Mouse (Mus musculus) macrophage (primary cell): ENCODE measurements around the gene Mustn1. TPM values are rescaled to one million over a fixed set of nuclear protein-coding genes. Genes with fewer than 3 reads are reported as not detected.
A peak's percentile ranks its signal among the peaks of the same experiment; 100 is the strongest.

Source experiments
- H3K27ac ChIP-seq: fragments of 350-480 bp; formaldehyde crosslinking; 2 replicates; pipeline ENCODE4 v1.9.0; 2021
- H3K36me3 ChIP-seq: fragments of 350-480 bp; formaldehyde crosslinking; 2 replicates; pipeline ENCODE4 v1.9.0; 2021; ENCODE audit errors: inconsistent target
- H3K4me3 ChIP-seq: fragments of 350-480 bp; formaldehyde crosslinking; 2 replicates; pipeline ENCODE4 v1.9.0; 2021; ENCODE audit errors: inconsistent target
- H3K79me2 ChIP-seq: fragments of 350-480 bp; formaldehyde crosslinking; 2 replicates; pipeline ENCODE4 v1.9.0; 2021; ENCODE audit errors: inconsistent target
- WGBS: methylation state at CpG from one replicate; pipeline ENCODE4 v1.1.7; 2026; ENCODE audit warnings: inconsistent platforms; ENCODE audit not compliant: missing documents; 5-methylcytosine and 5-hydroxymethylcytosine counted together
- polyA plus RNA-seq: library from polyadenylated mRNA; stranded (reverse); fragments of 250-400 nt; gene quantifications from 3 replicates; pipeline ENCODE4 v1.2.4, GENCODE M21; 2018; ENCODE audit warnings: inconsistent platforms

The Mustn1 gene
- polyA plus RNA-seq, 1 experiment from 2014 or later = not detected

DNA sequence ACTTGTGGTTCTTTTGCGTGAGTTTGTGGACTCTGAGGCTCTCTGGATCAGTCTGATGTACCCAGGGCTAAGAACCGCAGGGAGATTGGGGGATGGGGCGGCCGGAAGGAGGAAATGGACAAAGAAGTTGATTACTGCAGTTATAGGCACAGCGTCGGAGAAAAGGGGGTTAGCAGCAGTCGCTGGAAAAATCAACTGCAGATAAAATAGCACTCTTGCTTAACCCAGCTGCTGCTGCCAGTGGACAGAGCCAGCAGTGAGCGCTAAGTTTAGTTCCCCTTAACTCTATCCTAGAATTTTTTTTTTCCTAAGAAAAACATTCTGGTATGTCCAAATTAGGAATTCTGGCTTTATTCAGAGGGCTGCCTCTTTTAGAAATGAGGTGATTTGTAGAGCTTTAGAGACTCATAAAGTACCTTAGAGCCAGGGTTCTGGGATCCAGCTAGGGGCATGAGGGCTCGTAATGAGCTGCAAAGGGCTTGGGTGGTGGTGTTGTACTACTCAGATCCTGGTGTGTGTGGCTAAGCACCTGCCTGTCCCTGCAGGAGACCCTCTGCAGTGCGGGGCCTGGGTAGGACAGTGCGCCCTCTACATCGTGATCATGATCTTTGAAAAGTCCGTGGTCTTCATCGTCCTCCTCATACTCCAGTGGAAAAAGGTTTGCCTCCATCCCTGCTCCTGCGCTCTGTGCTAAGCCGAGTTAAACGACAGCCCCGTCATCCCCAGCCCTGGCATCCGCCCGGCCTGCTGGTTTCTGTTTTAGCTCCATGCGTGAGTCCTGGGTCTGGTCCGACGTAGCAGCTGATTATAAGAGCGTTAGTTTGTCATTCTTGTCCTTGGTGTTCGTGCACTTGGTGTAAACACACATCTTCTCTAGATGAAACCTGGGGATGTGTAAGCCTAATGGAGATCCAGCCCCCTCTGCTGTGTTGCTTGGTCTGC lies 8.5 kb upstream of the Mustn1 start:
- Histone ChIP-seq H3K4me3 (no peak overlapping the region), H3K79me2 (no peaks in the 10 kb centered on the region), H3K27ac (no peak overlapping the region), H3K36me3 (no peaks in the 10 kb centered on the region; the same call in 1 of the 2 replicates)
- 77% methylated on average over 24 of the region's 25 CpGs for WGBS

DNA sequence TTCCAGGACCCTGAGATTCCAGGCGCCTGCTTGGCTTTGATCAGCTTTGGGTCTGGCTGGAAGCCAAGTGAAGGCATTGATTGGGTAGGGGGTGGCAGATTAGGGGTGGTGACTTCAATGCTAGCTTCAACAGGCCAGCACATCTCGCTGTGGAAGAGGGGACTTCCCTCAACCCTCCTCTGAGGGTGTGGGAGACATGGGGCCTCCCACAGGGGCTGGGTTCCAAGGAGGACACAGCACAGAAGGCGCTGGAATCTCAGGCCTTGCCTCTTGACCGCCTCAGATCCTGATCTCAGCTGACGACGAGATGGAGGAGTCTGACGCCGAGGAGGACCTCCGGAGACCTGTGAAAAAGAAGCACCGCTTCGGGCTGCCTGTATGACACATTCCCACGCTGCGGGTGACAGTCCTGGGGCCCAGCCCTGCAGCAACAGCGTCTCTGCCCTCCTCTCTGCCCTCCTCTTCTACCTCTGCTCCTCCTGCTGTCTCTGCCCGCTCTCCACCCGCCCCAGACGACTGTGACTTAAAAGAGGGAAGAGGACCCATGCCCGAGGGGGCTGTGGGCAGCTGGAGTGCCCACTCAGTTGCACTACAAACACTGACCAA lies 4.8 kb upstream of the Mustn1 start:
- H3K27ac ChIP-seq = no peak overlapping the region
- no peak overlapping the region for H3K4me3 ChIP-seq
- 93% methylated on average over 13 of the region's 18 CpGs for WGBS
- H3K79me2 ChIP-seq = no peaks in the 10 kb centered on the region
- H3K36me3 ChIP-seq = no peaks in the 10 kb centered on the region; the same call in 1 of the 2 replicates

- no peak overlapping the region for H3K4me3 ChIP-seq
- WGBS = 77% methylated on average over 12 of the region's 12 CpGs
- no peaks in the 10 kb centered on the region for H3K79me2 ChIP-seq
- H3K27ac ChIP-seq = 0 out of 2 replicates have a peak overlapping the region, but pooled peaks have one; percentile 5
- no peaks in the 10 kb centered on the region; the same call in 1 of the 2 replicates for H3K36me3 ChIP-seq
Measured at GRCm38 (mm10) chr14:30875130-30875865, 3.7 kb upstream of the Mustn1 start.

DNA sequence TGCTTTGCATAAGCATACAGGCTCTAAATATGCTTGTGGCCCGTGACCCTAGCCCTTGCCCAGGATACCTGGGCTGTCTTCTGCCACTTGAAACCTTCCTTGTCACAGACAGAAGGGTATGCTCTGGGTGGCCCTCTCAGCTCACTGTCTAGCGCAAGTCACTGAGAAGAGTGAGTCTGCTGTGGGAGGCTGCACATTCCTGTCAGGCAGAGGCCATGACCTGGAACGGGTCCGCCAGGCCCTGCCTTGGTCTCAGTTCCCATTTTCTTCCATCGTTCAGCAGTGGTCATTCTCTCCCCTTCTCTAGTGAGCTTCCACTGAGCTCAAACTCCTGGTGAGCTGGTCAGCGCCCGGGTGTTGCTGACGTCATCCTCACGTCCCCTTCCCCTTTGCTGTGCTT lies 3.0 kb upstream of the Mustn1 start:
- no peak overlapping the region for H3K4me3 ChIP-seq
- H3K79me2 ChIP-seq = no peaks in the 10 kb centered on the region
- 0 out of 2 replicates have a peak overlapping the region, but pooled peaks have one; percentile 5 for H3K27ac ChIP-seq
- H3K36me3 ChIP-seq = no peaks in the 10 kb centered on the region; the same call in 1 of the 2 replicates
- WGBS = 49% methylated on average over 9 of the region's 9 CpGs

DNA sequence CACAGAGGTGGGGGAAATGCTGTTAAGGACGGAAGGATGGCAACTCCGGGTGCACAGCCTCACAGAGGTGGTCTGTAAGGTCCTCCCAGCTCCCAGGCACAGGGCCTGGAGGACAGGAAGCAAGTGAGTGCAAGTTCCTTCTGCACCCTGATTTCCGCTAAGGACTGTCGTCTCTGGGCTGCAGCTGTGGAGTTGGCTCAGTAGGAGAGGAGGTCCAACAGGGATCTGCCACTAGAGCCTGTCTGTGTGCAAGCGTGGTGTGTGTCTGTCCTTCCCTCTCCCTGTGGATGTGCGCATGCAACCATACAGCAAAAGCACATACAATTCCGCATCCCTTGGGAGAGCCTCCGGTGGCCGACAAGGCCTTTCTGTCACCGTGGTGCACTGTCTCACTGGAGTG lies 2.5 kb upstream of the Mustn1 start:
- WGBS = 76% methylated on average over 10 of the region's 10 CpGs
- Histone ChIP-seq H3K36me3 (no peaks in the 10 kb centered on the region; the same call in 1 of the 2 replicates), H3K79me2 (no peaks in the 10 kb centered on the region), H3K4me3 (no peak overlapping the region), H3K27ac (no peak overlapping the region)

DNA sequence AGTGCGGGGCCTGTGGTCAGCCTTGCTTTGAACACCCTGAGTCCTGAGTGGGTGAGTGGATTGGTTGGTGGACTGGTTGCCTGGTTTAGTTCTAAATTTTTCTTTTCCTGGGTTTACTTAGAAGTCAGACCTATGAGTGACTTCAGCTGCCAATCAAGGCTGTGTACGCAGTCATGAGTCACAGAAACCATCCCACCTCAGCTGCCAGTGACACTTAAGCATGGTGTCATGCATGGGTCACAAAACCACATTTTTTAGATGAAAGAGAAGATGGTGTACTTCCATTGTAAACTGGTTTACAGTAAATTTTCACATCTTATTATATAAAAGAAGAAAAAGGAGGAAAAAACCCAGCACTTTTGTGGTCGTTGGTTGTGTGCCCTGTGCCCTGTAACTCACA lies 1.2 kb upstream of the Mustn1 start:
- Histone ChIP-seq H3K27ac (no peak overlapping the region), H3K79me2 (no peaks in the 10 kb centered on the region), H3K36me3 (no peaks in the 10 kb centered on the region; the same call in 1 of the 2 replicates), H3K4me3 (no peak overlapping the region)
- WGBS = 91% methylated on average over 3 of the region's 3 CpGs

GRCm38 (mm10) chr14:30879794-30880193 lies 794 bp downstream of the Mustn1 start:
- Histone ChIP-seq H3K79me2 (no peaks in the 10 kb centered on the region), H3K27ac (no peak overlapping the region), H3K36me3 (no peaks in the 10 kb centered on the region), H3K4me3 (no peak overlapping the region)
- WGBS = 94% methylated on average over 9 of the region's 9 CpGs

- WGBS = 93% methylated on average over 8 of the region's 8 CpGs
Measured at GRCm38 (mm10) chr14:30880251-30880650, 1.3 kb downstream of the Mustn1 start.

GRCm38 (mm10) chr14:30880811-30881717 lies 2.1 kb downstream of the Mustn1 start:
- WGBS = 77% methylated on average over 17 of the region's 17 CpGs
- Histone ChIP-seq H3K79me2 (no peaks in the 10 kb centered on the region), H3K4me3 (no peak overlapping the region), H3K36me3 (no peaks in the 10 kb centered on the region), H3K27ac (no peak overlapping the region)

More at GRCm38 (mm10) chr14:30880251-30880650, 1.3 kb downstream of the Mustn1 start:
- Histone ChIP-seq H3K4me3 (no peak overlapping the region), H3K36me3 (no peaks in the 10 kb centered on the region), H3K79me2 (no peaks in the 10 kb centered on the region), H3K27ac (no peak overlapping the region)

DNA sequence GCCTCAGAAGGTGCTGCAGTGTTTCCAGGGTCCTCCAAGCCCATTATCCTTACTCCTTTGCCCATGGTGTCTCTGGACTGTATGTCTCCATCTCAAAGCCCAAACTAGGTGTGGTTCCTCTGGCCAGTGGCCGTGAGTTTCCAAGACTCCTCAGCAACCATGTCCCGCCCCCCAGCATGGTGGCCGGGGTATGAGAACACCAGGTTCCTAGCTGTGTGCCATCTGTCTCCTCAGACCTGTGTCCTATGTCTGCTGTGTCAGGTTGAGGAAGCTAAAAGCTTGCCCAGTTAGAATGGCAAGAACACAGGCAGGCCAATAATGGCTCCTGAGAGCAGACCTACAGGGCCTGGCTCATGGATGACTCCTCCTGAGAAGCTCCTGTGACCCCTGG lies 2.7 kb downstream of the Mustn1 start:
- WGBS = 83% methylated on average over 3 of the region's 3 CpGs
- Histone ChIP-seq H3K27ac (no peak overlapping the region), H3K4me3 (no peak overlapping the region)

DNA sequence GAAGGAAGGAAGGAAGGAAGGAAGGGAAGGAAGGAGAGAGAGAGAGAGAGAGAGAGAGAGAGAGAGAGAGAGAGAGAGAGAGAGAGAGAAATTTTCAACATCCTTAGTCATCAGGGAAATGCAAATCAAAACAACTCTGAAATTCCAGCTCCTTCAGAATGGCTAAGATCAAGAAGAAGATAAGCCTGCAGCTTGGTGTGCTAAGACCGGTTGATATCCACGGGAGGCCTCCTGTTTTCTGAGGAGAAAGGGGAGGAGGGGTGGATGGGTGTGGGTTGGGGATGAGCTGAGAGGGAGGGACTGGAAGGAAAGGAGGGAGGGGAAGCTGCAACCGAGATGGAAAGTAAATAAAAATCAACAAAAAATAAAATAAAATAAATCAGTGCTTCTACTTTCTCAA lies 6.3 kb downstream of the Mustn1 start:
- Histone ChIP-seq H3K27ac (no peak overlapping the region), H3K79me2 (no peaks in the 10 kb centered on the region), H3K36me3 (no peaks in the 10 kb centered on the region), H3K4me3 (no peak overlapping the region)
- 33% methylated on average over 2 of the region's 3 CpGs for WGBS

More for the DNA sequence above, 2.7 kb downstream of the Mustn1 start:
- H3K36me3 ChIP-seq = no peaks in the 10 kb centered on the region
- H3K79me2 ChIP-seq = no peaks in the 10 kb centered on the region

- Histone ChIP-seq H3K4me3 (no peak within 1 kb of the TSS), H3K79me2 (no peaks in the 10 kb centered on the region), H3K36me3 (no peaks in the 10 kb centered on the region), H3K27ac (no peak within 1 kb of the TSS)
- WGBS = 100% methylated on average over 3 of the region's 3 CpGs
Measured at GRCm38 (mm10) chr14:30886204-30886603, 7.2 kb downstream of the Mustn1 start, which contains the start of gene Itih4. Gene Itih4 (plus strand): TSS chr14:30886476.

- no peaks in the 10 kb centered on the region for H3K79me2 ChIP-seq
- no peak overlapping the region for H3K27ac ChIP-seq
- 10% methylated on average over 6 of the region's 9 CpGs for WGBS
- no peaks in the 10 kb centered on the region for H3K36me3 ChIP-seq
- no peak overlapping the region for H3K4me3 ChIP-seq
Measured at GRCm38 (mm10) chr14:30888271-30888732, 9.3 kb downstream of the Mustn1 start.
